Mouse (Mus musculus) stomach, postnatal 0 days (tissue): Measurements from ENCODE around the gene Gabrb3.

Experiments
- CTCF ChIP-seq: IDR thresholded peaks from 2 replicates; pipeline ENCODE4 v1.5.1; 2016; ENCODE audit warnings: antibody characterized with exemption, low read depth, mild to moderate bottlenecking, moderate library complexity
- EP300 ChIP-seq: optimal IDR thresholded peaks from 2 replicates; pipeline ENCODE3; 2016; ENCODE audit warnings: antibody characterized with exemption

- TF ChIP-seq CTCF (no peak), EP300 (no peak)
These were observed 6.6 kb upstream of the Gabrb3 start for GRCm38 (mm10) chr7:57412896-57413295.
